In the genomic region with DNA sequence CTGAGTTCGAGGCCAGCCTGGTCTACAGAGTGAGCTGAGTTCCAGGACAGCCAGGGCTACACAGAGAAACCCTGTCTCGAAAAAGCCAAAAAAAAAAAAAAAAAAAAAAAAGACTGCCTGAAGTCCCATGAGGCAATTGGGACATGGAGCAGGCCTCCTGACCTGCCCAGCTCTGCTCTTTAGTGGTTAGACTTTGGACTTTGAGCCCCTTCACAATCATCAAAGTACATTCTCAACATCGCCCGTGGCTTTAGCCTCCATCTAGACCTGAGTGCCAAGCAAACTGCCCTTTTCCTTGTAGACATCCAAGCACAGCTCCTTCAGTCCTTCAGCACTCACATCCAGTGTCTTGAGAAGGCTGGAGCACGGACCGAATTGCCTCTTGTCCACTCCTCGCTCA, we compare ENCODE assay signal across 28 mouse cellular contexts.
DNase-seq lines count a peak whose midpoint lies in the region; ATAC-seq and TF ChIP-seq lines count a peak whose summit lies in the region.
"Had no signal": no experiment of that assay in that cellular context is flagged by ENCODE, and none has a peak within 500 bp of the region (broad histone marks: within the 10 kb centered on the region; RNA-seq: fewer than 3 reads in every experiment).

No protein-coding gene starts in this region.

- DNase-seq in kidney, adult 2 months, result peak; percentile 77
- DNase-seq in liver, adult 2 months (ENCODE audit: extremely low read depth, low read depth, low spot score), result peak; percentile 75
- no peak for DNase-seq in liver
- peak; percentile 21 for DNase-seq in yolk sac, embryonic 10.5 days (ENCODE audit: low spot score)
- DNase-seq in left cerebral cortex, adult 2 months (ENCODE audit: extremely low spot score in 1 of 2, low spot score in 2 of 2), result no peak
- DNase-seq: adrenal gland, adult 8-10 months; adrenal gland, postnatal 25 days; B cell, adult 2 months; cerebellum, adult 11-12 months; cerebellum, adult 9-10 months; cerebellum, postnatal 25 days; forebrain, postnatal 0 days; gastrocnemius, adult 2 months; gastrocnemius, postnatal 14 days; heart, adult 18-20 months; heart, postnatal 10 days; heart, postnatal 36 days had no signal

- no peak for TF ChIP-seq POLR2A in kidney, adult 2 months (IDR thresholded peaks at IDR 0.05; ENCODE audit: low read depth, low read length)
- TF ChIP-seq POLR2A in liver, adult 2 months (IDR thresholded peaks at IDR 0.05; ENCODE audit: extremely low read depth, insufficient read depth, low read length), result no peak

- H3K27me3 ChIP-seq in intestine, embryonic 15.5 days (replicated peaks), result no peaks in the 10 kb centered on the region
- no peaks in the 10 kb centered on the region for H3K27me3 ChIP-seq in intestine, postnatal 0 days (replicated peaks; ENCODE audit: control insufficient read depth, insufficient read depth, low read length)
- H3K27me3 ChIP-seq in kidney, adult 2 months (replicated peaks; ENCODE audit: control insufficient read depth, insufficient read depth, low read length), result no peaks in the 10 kb centered on the region
- no peaks in the 10 kb centered on the region for H3K27me3 ChIP-seq in kidney, embryonic 14.5 days (ENCODE audit: control insufficient read depth, insufficient read depth, low read length)
- no peaks in the 10 kb centered on the region for H3K27me3 ChIP-seq in liver, adult 2 months (ENCODE audit: control insufficient read depth, insufficient read depth, low read length)
- H3K27me3 ChIP-seq: embryonic facial prominence, embryonic 12.5 days; embryonic facial prominence, embryonic 15.5 days; heart, embryonic 12.5 days; heart, embryonic 15.5 days; hindbrain, embryonic 13.5 days had no signal

- no peaks in the 10 kb centered on the region for H3K9me3 ChIP-seq in intestine, embryonic 15.5 days
- H3K9me3 ChIP-seq in intestine, postnatal 0 days (ENCODE audit: control insufficient read depth), result no peaks in the 10 kb centered on the region
- no peaks in the 10 kb centered on the region for H3K9me3 ChIP-seq in kidney, embryonic 14.5 days (ENCODE audit: control insufficient read depth, low read length)
- H3K9me3 ChIP-seq: embryonic facial prominence, embryonic 12.5 days; embryonic facial prominence, embryonic 15.5 days; heart, embryonic 12.5 days; heart, embryonic 15.5 days; hindbrain, embryonic 10.5 days; hindbrain, embryonic 13.5 days had no signal

- ATAC-seq in intestine, embryonic 15.5 days, result peak; percentile 71; the same call in 1 of the 2 replicates
- ATAC-seq in intestine, postnatal 0 days, result no peak
- ATAC-seq in kidney, embryonic 14.5 days (ENCODE audit: low FRiP score, low TSS enrichment), result no peak
- ATAC-seq: activated CD4-positive, CD25-positive, alpha-beta regulatory T cell, adult 4 months; forebrain, embryonic 14.5 days; forebrain, postnatal 0 days had no signal

- no peak overlapping the region for H3K27ac ChIP-seq in intestine, embryonic 15.5 days
- no peak overlapping the region for H3K27ac ChIP-seq in intestine, postnatal 0 days (ENCODE audit: low read depth, low read length)
- no peak overlapping the region for H3K27ac ChIP-seq in kidney, adult 2 months (ENCODE audit: insufficient read depth, low read depth, low read length)
- no peak overlapping the region for H3K27ac ChIP-seq in kidney, embryonic 14.5 days (ENCODE audit: low read depth, low read length)
- no peak overlapping the region for H3K27ac ChIP-seq in liver, adult 2 months (replicated peaks; ENCODE audit: insufficient read depth, low read depth, low read length)
- no peak overlapping the region; the same call in 1 of the 2 replicates for H3K27ac ChIP-seq in left cerebral cortex, adult 2 months
- H3K27ac ChIP-seq: embryonic facial prominence, embryonic 12.5 days; embryonic facial prominence, embryonic 15.5 days; gastrocnemius, adult 2 months; heart, embryonic 15.5 days; hindbrain, embryonic 10.5 days; hindbrain, embryonic 13.5 days had no signal

- H3K4me2 ChIP-seq in intestine, embryonic 15.5 days (replicated peaks), result no peak overlapping the region
- no peak overlapping the region for H3K4me2 ChIP-seq in intestine, postnatal 0 days (replicated peaks; ENCODE audit: low read depth)
- no peak overlapping the region for H3K4me2 ChIP-seq in kidney, embryonic 14.5 days (replicated peaks; ENCODE audit: low read depth, low read length)
- H3K4me2 ChIP-seq: embryonic facial prominence, embryonic 12.5 days; embryonic facial prominence, embryonic 15.5 days; heart, embryonic 12.5 days; heart, embryonic 15.5 days; hindbrain, embryonic 13.5 days had no signal

- no peak for TF ChIP-seq CTCF in intestine, postnatal 0 days (IDR thresholded peaks at IDR 0.05; ENCODE audit: low read depth)
- no peak for TF ChIP-seq CTCF in kidney, adult 2 months (conservative IDR thresholded peaks at IDR 0.05; ENCODE audit: insufficient read depth, insufficient read length, low read depth, low read length)
- TF ChIP-seq CTCF in liver, adult 2 months (IDR thresholded peaks at IDR 0.05; ENCODE audit: low read depth, low read length), result no peak
- no peak for TF ChIP-seq CTCF in left cerebral cortex, adult 2 months (IDR thresholded peaks at IDR 0.05)

- no peaks in the 10 kb centered on the region for H3K79me2 ChIP-seq in liver, adult 2 months (ENCODE audit: control insufficient read depth, insufficient read depth, low read length)

- 79% methylated on average over 7 of the region's 7 CpGs for WGBS in intestine, embryonic 15.5 days
- 77% methylated on average over 7 of the region's 7 CpGs for WGBS in intestine, postnatal 0 days
- WGBS in kidney, adult 2 months, result 78% methylated on average over 7 of the region's 7 CpGs
- WGBS in kidney, embryonic 14.5 days, result 92% methylated on average over 7 of the region's 7 CpGs
- WGBS in liver, adult 2 months, result 58% methylated on average over 7 of the region's 7 CpGs

- intact Hi-C loops in left cerebral cortex, adult 2 months (cut with DNase I), result no loop called here

- no peaks in the 10 kb centered on the region; the same call in 1 of the 2 replicates for H3K36me3 ChIP-seq in intestine, embryonic 15.5 days
- peaks cover 5% of the 10 kb centered on the region; the same call in 1 of the 2 replicates for H3K36me3 ChIP-seq in intestine, postnatal 0 days (ENCODE audit: control insufficient read depth, insufficient read depth)
- H3K36me3 ChIP-seq in kidney, adult 2 months (ENCODE audit: control insufficient read depth, insufficient read depth, low read length), result no peaks in the 10 kb centered on the region
- peaks cover 4% of the 10 kb centered on the region for H3K36me3 ChIP-seq in kidney, embryonic 14.5 days (ENCODE audit: control insufficient read depth, insufficient read depth, low read length)
- H3K36me3 ChIP-seq in liver, adult 2 months (ENCODE audit: control insufficient read depth, insufficient read depth, low read length), result peaks cover 13% of the 10 kb centered on the region
- H3K36me3 ChIP-seq: heart, embryonic 15.5 days had no signal

- no peak overlapping the region for H3K4me3 ChIP-seq in intestine, embryonic 15.5 days (replicated peaks)
- H3K4me3 ChIP-seq in intestine, postnatal 0 days (ENCODE audit: low read depth, low read length), result no peak overlapping the region
- no peak overlapping the region for H3K4me3 ChIP-seq in kidney, adult 2 months (ENCODE audit: insufficient read depth, low read depth, low read length)
- H3K4me3 ChIP-seq in kidney, embryonic 14.5 days (ENCODE audit: low read length), result no peak overlapping the region
- H3K4me3 ChIP-seq in liver, adult 2 months (ENCODE audit: insufficient read depth, low read depth, low read length), result no peak overlapping the region
- no peak overlapping the region for H3K4me3 ChIP-seq in left cerebral cortex, adult 2 months
- H3K4me3 ChIP-seq: embryonic facial prominence, embryonic 12.5 days; embryonic facial prominence, embryonic 15.5 days; gastrocnemius, adult 2 months; heart, embryonic 12.5 days; heart, embryonic 15.5 days; hindbrain, embryonic 10.5 days; hindbrain, embryonic 13.5 days had no signal

- no peak overlapping the region for H3K9ac ChIP-seq in intestine, embryonic 15.5 days
- no peak overlapping the region for H3K9ac ChIP-seq in intestine, postnatal 0 days (ENCODE audit: low read depth, low read length)
- no peak overlapping the region for H3K9ac ChIP-seq in kidney, embryonic 14.5 days (ENCODE audit: low read depth, low read length)
- no peak overlapping the region for H3K9ac ChIP-seq in liver, adult 2 months (ENCODE audit: low read depth, low read length)
- H3K9ac ChIP-seq: embryonic facial prominence, embryonic 12.5 days; embryonic facial prominence, embryonic 15.5 days; forebrain, postnatal 0 days; heart, embryonic 12.5 days; heart, embryonic 15.5 days; hindbrain, embryonic 13.5 days had no signal

- 0 out of 2 replicates have a peak, but pooled peaks cover 2% of the 10 kb centered on the region for H3K4me1 ChIP-seq in intestine, embryonic 15.5 days (replicated peaks)
- H3K4me1 ChIP-seq in intestine, postnatal 0 days (replicated peaks; ENCODE audit: control insufficient read depth, insufficient read depth, low read length), result no peaks in the 10 kb centered on the region
- no peaks in the 10 kb centered on the region for H3K4me1 ChIP-seq in kidney, adult 2 months (ENCODE audit: control insufficient read depth, insufficient read depth, low read length)
- no peaks in the 10 kb centered on the region for H3K4me1 ChIP-seq in kidney, embryonic 14.5 days (ENCODE audit: control insufficient read depth, insufficient read depth, low read length)
- H3K4me1 ChIP-seq in liver, adult 2 months (ENCODE audit: control insufficient read depth, insufficient read depth, low read length), result 0 out of 2 replicates have a peak, but pooled peaks cover 1% of the 10 kb centered on the region
- H3K4me1 ChIP-seq: embryonic facial prominence, embryonic 12.5 days; embryonic facial prominence, embryonic 15.5 days; heart, embryonic 12.5 days; heart, embryonic 15.5 days; hindbrain, embryonic 13.5 days had no signal

Comparison
In these comparisons a context has a peak if more than half of its experiments do, and no peak if none do; other contexts are left out.
1. DNase-seq: peak in kidney, adult 2 months (single experiment), liver, adult 2 months (single experiment) and yolk sac, embryonic 10.5 days (single experiment); none in liver (single experiment) and left cerebral cortex, adult 2 months (0 of 2).